Mouse (Mus musculus) adrenal gland (tissue): ENCODE measurements at regions not wholly inside any gene's neighbourhood (a gene's known extent, or its start where the extent isn't known, plus 50 kb on each side); places are given as distances from the start of the nearest gene placed in this dataset.

Source experiments
- intact Hi-C: fragments of 180-260 bp; cut with DNase I; formaldehyde crosslinking; loops from one replicate; pipeline ENCODE4 v1.15.1; 2025

DNA sequence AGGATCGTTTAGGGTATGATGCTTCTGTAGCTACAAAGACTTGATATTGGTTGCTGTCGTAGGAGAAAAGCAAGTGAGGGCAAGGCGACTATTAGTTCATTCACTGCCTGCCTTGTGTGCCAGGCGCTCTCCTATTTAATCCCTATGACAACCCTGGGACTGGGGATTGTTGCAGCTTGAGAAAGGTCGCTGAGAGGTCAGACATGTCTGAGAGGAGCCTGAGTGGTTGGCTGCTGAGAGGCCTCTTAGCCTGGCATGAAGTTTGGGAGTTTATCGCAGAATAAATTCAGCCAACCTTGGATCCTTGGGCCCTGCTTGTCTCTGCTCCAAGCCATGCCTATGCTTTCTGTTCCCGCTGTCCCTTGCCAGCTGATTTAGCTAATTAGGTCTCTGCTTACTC is 65.9 kb upstream of the Gjb5 start:
- intact Hi-C loops: no loop called here

DNA sequence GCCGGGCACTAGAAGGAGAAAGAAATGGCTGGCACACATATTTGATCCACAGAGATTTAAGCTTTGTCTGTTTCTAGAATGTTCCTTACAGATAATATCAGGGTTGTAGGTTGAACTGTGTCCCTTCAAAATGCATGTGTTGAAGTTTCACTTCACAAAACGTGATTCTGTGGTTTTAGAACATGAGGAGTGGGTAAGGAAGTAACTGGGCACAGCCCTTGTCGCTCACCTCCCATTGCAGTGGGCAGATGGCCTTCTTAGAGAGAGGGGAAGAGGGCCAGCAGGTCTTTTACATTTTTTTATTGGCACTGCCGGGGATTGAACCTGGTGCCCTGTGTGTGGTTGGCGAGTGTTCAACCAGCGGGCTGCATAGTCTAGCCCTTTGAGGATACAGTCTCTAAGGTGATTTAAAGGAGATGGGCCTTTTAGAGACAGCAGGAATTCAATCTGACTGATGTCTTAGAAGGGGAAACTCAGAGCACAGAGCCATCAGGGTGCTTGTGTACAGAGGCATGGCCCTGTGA is 64.0 kb upstream of the Gjb5 start:
- intact Hi-C loops: no loop called here

DNA sequence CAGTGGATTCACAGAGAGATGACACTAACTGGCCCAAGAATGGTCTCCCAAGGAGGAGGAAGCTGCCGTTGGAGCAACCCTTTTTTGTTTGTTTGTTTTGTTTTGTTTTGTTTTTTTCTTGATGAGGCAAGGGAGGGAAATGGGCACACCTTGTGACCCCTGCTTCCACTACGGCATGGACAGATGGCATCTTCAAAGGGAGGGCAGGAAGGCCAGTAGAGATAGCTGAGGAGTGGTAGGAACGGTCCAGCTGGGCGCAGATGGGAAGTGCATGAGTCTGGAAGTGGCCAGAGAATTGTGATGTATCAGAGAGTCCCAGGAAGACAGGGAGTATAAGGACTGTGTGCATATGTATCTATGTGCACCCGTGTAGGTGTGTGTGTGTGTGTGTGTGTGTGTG is 63.1 kb upstream of the Gjb5 start:
- intact Hi-C loops: no loop called here

- intact Hi-C loops: no loop called here
Measured at GRCm38 (mm10) chr4:127419786-127420120, 61.8 kb upstream of the Gjb5 start.

- intact Hi-C loops: no loop called here
Measured at GRCm38 (mm10) chr4:127419062-127419785, 61.2 kb upstream of the Gjb5 start.

DNA sequence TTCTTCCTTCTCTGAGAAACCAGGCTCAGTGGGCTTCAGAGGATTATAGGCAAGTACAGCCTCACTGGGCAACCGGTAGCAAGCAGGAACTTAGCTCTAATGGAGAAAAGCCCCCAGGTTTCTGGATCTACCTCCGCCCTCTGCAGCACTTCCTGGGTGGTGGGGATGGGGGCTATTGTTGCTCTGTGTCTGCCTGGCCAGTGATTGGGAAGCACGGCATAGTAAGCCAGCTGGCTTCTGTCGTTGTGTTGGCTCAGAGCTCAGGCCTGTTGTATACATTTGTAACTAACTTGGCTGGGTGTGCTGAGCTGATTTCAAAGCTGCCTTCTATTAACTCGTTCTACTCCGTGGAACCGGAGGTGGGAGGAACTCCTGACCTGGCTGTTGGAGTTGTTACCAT is 58.9 kb upstream of the Gjb5 start:
- intact Hi-C loops: no loop called here

DNA sequence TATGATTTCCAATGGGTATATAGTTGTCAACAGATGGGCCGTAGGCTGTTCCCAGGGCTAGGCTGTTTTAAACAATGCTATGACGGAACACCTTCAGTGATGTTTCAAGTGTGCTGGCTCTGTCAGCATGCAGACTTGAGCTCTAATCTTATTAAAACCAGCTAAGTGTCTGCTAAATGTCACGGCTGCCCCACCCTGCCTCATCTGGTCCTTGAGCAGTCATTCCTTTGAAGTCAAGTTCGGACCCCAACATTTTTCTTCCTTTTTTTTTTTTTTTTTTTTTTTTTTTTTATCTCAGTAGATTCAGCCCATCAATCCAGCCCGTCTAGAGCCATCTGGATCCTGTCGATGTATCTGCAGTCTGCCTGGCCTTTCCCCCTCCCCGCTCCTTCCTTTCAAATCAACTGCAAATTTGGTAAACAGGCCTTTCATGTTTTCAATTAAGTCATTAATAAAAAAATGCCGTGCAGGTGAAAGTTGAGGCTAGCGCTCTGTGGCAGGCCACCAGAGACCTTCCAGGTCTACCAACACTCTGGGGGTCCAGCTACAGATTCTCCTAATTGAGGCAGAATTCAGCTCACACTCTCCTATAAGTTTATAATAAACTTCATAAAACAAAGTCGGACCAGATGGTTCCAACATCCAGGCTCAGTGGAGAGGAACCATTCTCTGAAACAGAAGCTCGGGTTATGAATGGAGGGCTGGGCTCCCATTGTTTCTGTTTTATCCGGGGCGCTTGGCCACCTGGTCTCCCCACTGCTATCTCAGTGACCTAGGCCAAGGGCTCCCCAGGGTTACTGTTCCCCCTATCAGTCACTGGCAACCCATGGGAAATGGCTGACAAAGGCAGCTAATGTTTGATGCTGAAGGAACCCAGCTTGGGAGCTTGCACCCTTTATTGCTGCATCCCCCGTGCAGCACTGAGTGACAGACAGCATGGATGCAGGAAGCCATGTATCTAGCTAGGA is 56.3 kb upstream of the Gjb5 start:
- intact Hi-C loops: no loop called here
